Comparison of ENCODE assay signal across 8 mouse cellular contexts in genomic region chr11:55446579-55446978, GRCm38 (mm10). TPM values are rescaled to one million over a fixed set of nuclear protein-coding genes. Genes with fewer than 3 reads are reported as not detected.
DNase-seq lines count a peak whose midpoint lies in the region; ATAC-seq and TF ChIP-seq lines count a peak whose summit lies in the region.

No protein-coding gene starts in this region.

- H3K9ac ChIP-seq in ES-Bruce4 (ENCODE audit: low read depth, poor library complexity, severe bottlenecking), result no peak overlapping the region
- H3K9ac ChIP-seq in forebrain, embryonic 15.5 days (replicated peaks), result no peak overlapping the region
- H3K9ac ChIP-seq in liver, postnatal 0 days (replicated peaks), result no peak overlapping the region
- no peak overlapping the region for H3K9ac ChIP-seq in neural tube, embryonic 15.5 days (replicated peaks)

- H3K27ac ChIP-seq in ES-Bruce4 (ENCODE audit: insufficient read depth, low read length), result 0 out of 2 replicates have a peak overlapping the region, but pooled peaks have one; percentile 3
- no peak overlapping the region for H3K27ac ChIP-seq in forebrain, embryonic 15.5 days (replicated peaks)
- H3K27ac ChIP-seq in liver, postnatal 0 days (ENCODE audit: low read depth), result no peak overlapping the region
- no peak overlapping the region for H3K27ac ChIP-seq in neural tube, embryonic 15.5 days (replicated peaks)
- H3K27ac ChIP-seq in thymus, adult 2 months (ENCODE audit: control insufficient read depth, insufficient read depth, low read length), result no peak overlapping the region

- H3K9me3 ChIP-seq in ES-Bruce4 (replicated peaks; ENCODE audit: control insufficient read depth, insufficient read depth, low read length, poor library complexity, severe bottlenecking), result no peaks in the 10 kb centered on the region
- no peaks in the 10 kb centered on the region for H3K9me3 ChIP-seq in forebrain, embryonic 15.5 days
- no peaks in the 10 kb centered on the region for H3K9me3 ChIP-seq in liver, postnatal 0 days (ENCODE audit: low read length)
- H3K9me3 ChIP-seq in neural tube, embryonic 15.5 days (replicated peaks), result no peaks in the 10 kb centered on the region

- peak; percentile 89 to 92 for DNase-seq in cerebellum, adult 18-20 months
- peak; percentile 65 for DNase-seq in heart, postnatal 25 days (ENCODE audit: low spot score)
- DNase-seq in layer of hippocampus, adult 11-12 months (ENCODE audit: low spot score), result peak; percentile 84
- peak; percentile 77 for DNase-seq in liver, postnatal 0 days
- peak; percentile 59 for DNase-seq in thymus, adult 2 months

- no peak overlapping the region for H3K4me2 ChIP-seq in forebrain, embryonic 15.5 days (replicated peaks)
- no peak overlapping the region for H3K4me2 ChIP-seq in liver, postnatal 0 days (ENCODE audit: low read depth, low read length)
- no peak overlapping the region for H3K4me2 ChIP-seq in neural tube, embryonic 15.5 days

- H3K4me1 ChIP-seq in ES-Bruce4 (ENCODE audit: control insufficient read depth, insufficient read depth, low read length), result no peaks in the 10 kb centered on the region
- no peaks in the 10 kb centered on the region for H3K4me1 ChIP-seq in forebrain, embryonic 15.5 days
- no peaks in the 10 kb centered on the region for H3K4me1 ChIP-seq in liver, postnatal 0 days (ENCODE audit: insufficient read depth)
- no peaks in the 10 kb centered on the region for H3K4me1 ChIP-seq in neural tube, embryonic 15.5 days
- no peaks in the 10 kb centered on the region for H3K4me1 ChIP-seq in thymus, adult 2 months (replicated peaks; ENCODE audit: control insufficient read depth, insufficient read depth, low read length)

- peak; percentile 86 for ATAC-seq in forebrain, embryonic 15.5 days (replicated peaks)
- ATAC-seq in liver, postnatal 0 days, result peak; percentile 83
- peak; percentile 47; the same call in 1 of the 2 replicates for ATAC-seq in neural tube, embryonic 15.5 days (ENCODE audit: low FRiP score)

- TF ChIP-seq EP300 in ES-Bruce4 (IDR thresholded peaks at IDR 0.05; ENCODE audit: insufficient read depth, low read depth, low read length), result no peak
- TF ChIP-seq EP300 in liver, postnatal 0 days (IDR thresholded peaks at IDR 0.05; ENCODE audit: low read depth), result no peak

- peaks cover 21% of the 10 kb centered on the region for H3K36me3 ChIP-seq in ES-Bruce4 (ENCODE audit: control insufficient read depth, insufficient read depth, low read length, poor library complexity, severe bottlenecking)
- H3K36me3 ChIP-seq in forebrain, embryonic 15.5 days, result peaks cover 5% of the 10 kb centered on the region
- H3K36me3 ChIP-seq in liver, postnatal 0 days (replicated peaks; ENCODE audit: insufficient read depth, low read length), result peaks cover 31% of the 10 kb centered on the region
- peaks cover 35% of the 10 kb centered on the region for H3K36me3 ChIP-seq in neural tube, embryonic 15.5 days
- peaks cover 26% of the 10 kb centered on the region for H3K36me3 ChIP-seq in thymus, adult 2 months (ENCODE audit: control insufficient read depth, insufficient read depth, low read length)

- no peaks in the 10 kb centered on the region for H3K27me3 ChIP-seq in ES-Bruce4 (ENCODE audit: control insufficient read depth, insufficient read depth, low read length, poor library complexity, severe bottlenecking)
- no peaks in the 10 kb centered on the region for H3K27me3 ChIP-seq in forebrain, embryonic 15.5 days
- H3K27me3 ChIP-seq in liver, postnatal 0 days (ENCODE audit: insufficient read depth, low read length), result no peaks in the 10 kb centered on the region
- H3K27me3 ChIP-seq in neural tube, embryonic 15.5 days (replicated peaks), result no peaks in the 10 kb centered on the region
- no peaks in the 10 kb centered on the region for H3K27me3 ChIP-seq in thymus, adult 2 months (ENCODE audit: control insufficient read depth, insufficient read depth, low read length)

- intact Hi-C loops in heart, postnatal 25 days (cut with DNase I), result loop anchor here (1.0 kb wide), 1 partner anchor 57 kb away; no protein-coding TSS in a partner anchor

- no peak for TF ChIP-seq POLR2A in ES-Bruce4 (IDR thresholded peaks at IDR 0.05; ENCODE audit: insufficient read depth, low read length)
- TF ChIP-seq POLR2A in thymus, adult 2 months (IDR thresholded peaks at IDR 0.05; ENCODE audit: control insufficient read depth, extremely low read depth, insufficient read depth, low read length, poor library complexity), result no peak

- H3K4me3 ChIP-seq in ES-Bruce4 (ENCODE audit: low read depth, low read length), result no peak overlapping the region
- no peak overlapping the region for H3K4me3 ChIP-seq in forebrain, embryonic 15.5 days
- no peak overlapping the region for H3K4me3 ChIP-seq in liver, postnatal 0 days (ENCODE audit: low read depth, low read length)
- H3K4me3 ChIP-seq in neural tube, embryonic 15.5 days (replicated peaks), result no peak overlapping the region
- H3K4me3 ChIP-seq in thymus, adult 2 months (ENCODE audit: control insufficient read depth, insufficient read depth, low read length), result no peak overlapping the region

- peak; percentile 53 for TF ChIP-seq CTCF in ES-Bruce4 (IDR thresholded peaks at IDR 0.05; ENCODE audit: low read depth, low read length)
- TF ChIP-seq CTCF in liver, postnatal 0 days (IDR thresholded peaks at IDR 0.05; ENCODE audit: low read depth), result peak; percentile 92
- peak; percentile 59; the same call in 1 of the 2 replicates for TF ChIP-seq CTCF in thymus, adult 2 months (IDR thresholded peaks at IDR 0.05; ENCODE audit: borderline replicate concordance, control insufficient read depth, extremely low read depth, insufficient read depth, low read length, poor library complexity)

- WGBS in forebrain, embryonic 15.5 days, result 28% methylated on average over 4 of the region's 4 CpGs
- WGBS in liver, postnatal 0 days (ENCODE audit: insufficient replicate concordance), result 29% methylated on average over 4 of the region's 4 CpGs
- WGBS in neural tube, embryonic 15.5 days, result 23% methylated on average over 4 of the region's 4 CpGs
- 37% methylated on average over 4 of the region's 4 CpGs for whole genome bisulfite sequencing in thymus, adult 2 months

RNA-seq across cellular contexts. Expression of gene Atox1, which starts 14.5 kb away (rescaled TPM):
- polyA plus RNA-seq in ES-Bruce4 (2011; ENCODE audit: insufficient read depth, insufficient read length, low read depth, missing spikeins), result 120 and 142 TPM in 2 replicates
- 257 and 262 TPM in 2 replicates for polyA plus RNA-seq in forebrain, embryonic 15.5 days (2015; fragmentation: Nextera tagmentation; extraction: Ambion mirVana)
- total RNA-seq in heart, postnatal 25 days (2021), result 100 to 1,000 TPM; 113 to 124 TPM
- polyA plus RNA-seq in liver, postnatal 0 days (2015; fragmentation: Nextera tagmentation; extraction: Ambion mirVana), result 261 and 271 TPM in 2 replicates
- polyA plus RNA-seq in neural tube, embryonic 15.5 days (2015; fragmentation: Nextera tagmentation; extraction: Ambion mirVana), result 303 and 338 TPM in 2 replicates
- polyA plus RNA-seq in thymus, adult 2 months (2012; rRNA removed), result 383 and 432 TPM in 2 replicates

RNA-seq across cellular contexts. Expression of gene G3bp1, which starts 22.9 kb away (rescaled TPM):
- polyA plus RNA-seq in ES-Bruce4 (2011; ENCODE audit: insufficient read depth, insufficient read length, low read depth, missing spikeins), result 146 and 147 TPM in 2 replicates
- 154 and 161 TPM in 2 replicates for polyA plus RNA-seq in forebrain, embryonic 15.5 days (2015; fragmentation: Nextera tagmentation; extraction: Ambion mirVana)
- 10 to 100 TPM; 39.7 to 42.8 TPM for total RNA-seq in heart, postnatal 25 days (2021)
- 34.2 and 36.8 TPM in 2 replicates for polyA plus RNA-seq in liver, postnatal 0 days (2015; fragmentation: Nextera tagmentation; extraction: Ambion mirVana)
- polyA plus RNA-seq in neural tube, embryonic 15.5 days (2015; fragmentation: Nextera tagmentation; extraction: Ambion mirVana), result 91.5 and 115 TPM in 2 replicates
- 42.3 and 52.3 TPM in 2 replicates for polyA plus RNA-seq in thymus, adult 2 months (2012; rRNA removed)

RNA-seq across cellular contexts. Expression of gene Sparc, which starts 23.6 kb away (rescaled TPM):
- polyA plus RNA-seq in ES-Bruce4 (2011; ENCODE audit: insufficient read depth, insufficient read length, low read depth, missing spikeins), result 344 and 354 TPM in 2 replicates
- polyA plus RNA-seq in forebrain, embryonic 15.5 days (2015; fragmentation: Nextera tagmentation; extraction: Ambion mirVana), result 320 and 352 TPM in 2 replicates
- 100 to 1,000 TPM; 785 to 951 TPM for total RNA-seq in heart, postnatal 25 days (2021)
- polyA plus RNA-seq in liver, postnatal 0 days (2015; fragmentation: Nextera tagmentation; extraction: Ambion mirVana), result 258 and 272 TPM in 2 replicates
- 747 and 833 TPM in 2 replicates for polyA plus RNA-seq in neural tube, embryonic 15.5 days (2015; fragmentation: Nextera tagmentation; extraction: Ambion mirVana)
- polyA plus RNA-seq in thymus, adult 2 months (2012; rRNA removed), result 177 and 230 TPM in 2 replicates
